Mouse (Mus musculus) hindbrain, embryonic 13.5 days (tissue): ENCODE measurements around the gene Prpf6. TPM values are rescaled to one million over a fixed set of nuclear protein-coding genes. Genes with fewer than 3 reads are reported as not detected.

Experiments used
- ATAC-seq: fragments of 200-750 bp; cut with Nextera tagmentation; 2 replicates; pipeline ENCODE4 v1.8.0; 2017; ENCODE audit warnings: moderate TSS enrichment; ENCODE audit not compliant: low FRiP score
- H3K27ac ChIP-seq: fragments of 300-500 bp; sonication (generic); 2 replicates; pipeline ENCODE4 v1.5.1; 2015; ENCODE audit warnings: inconsistent platforms, mild to moderate bottlenecking, moderate library complexity
- H3K27me3 ChIP-seq: fragments of 300-500 bp; sonication (generic); 2 replicates; pipeline ENCODE4 v1.6.1; 2015; ENCODE audit warnings: mild to moderate bottlenecking, inconsistent platforms
- H3K36me3 ChIP-seq: fragments of 300-500 bp; sonication (generic); 2 replicates; pipeline ENCODE4 v1.6.1; 2015; ENCODE audit warnings: mild to moderate bottlenecking, inconsistent platforms
- H3K4me1 ChIP-seq: fragments of 300-500 bp; sonication (generic); replicated peaks from 2 replicates; pipeline ENCODE4 v1.6.1; 2015; ENCODE audit warnings: inconsistent platforms
- H3K4me2 ChIP-seq: fragments of 300-500 bp; sonication (generic); 2 replicates; pipeline ENCODE4 v1.6.1; 2015; ENCODE audit warnings: inconsistent platforms, mild to moderate bottlenecking, moderate library complexity
- H3K4me3 ChIP-seq: fragments of 300-500 bp; sonication (generic); 2 replicates; pipeline ENCODE4 v1.5.1; 2015; ENCODE audit warnings: mild to moderate bottlenecking, inconsistent platforms
- H3K9ac ChIP-seq: fragments of 300-500 bp; sonication (generic); 2 replicates; pipeline ENCODE4 v1.6.1; 2015; ENCODE audit warnings: mild to moderate bottlenecking, inconsistent platforms
- H3K9me3 ChIP-seq: fragments of 300-500 bp; sonication (generic); 2 replicates; pipeline ENCODE4 v1.6.1; 2016; ENCODE audit warnings: inconsistent platforms
- WGBS: fragments of 180-500 bp; shearing (Covaris S2); methylation state at CpG from one replicate; pipeline ENCODE4 v1.1.7; 2015; 5-methylcytosine and 5-hydroxymethylcytosine counted together
- polyA plus RNA-seq: library from polyadenylated mRNA; unstranded; fragments of >200 nt; fragmentation: Nextera tagmentation; extraction: Ambion mirVana; gene quantifications from 2 replicates; pipeline ENCODE4 v1.2.1, GENCODE M21; 2015

The Prpf6 gene
- polyA plus RNA-seq, 1 experiment from 2014 or later, result 63.7 TPM

- ATAC-seq, result no peak
- no peak overlapping the region for H3K27ac ChIP-seq
- peaks cover 31% of the 10 kb centered on the region for H3K36me3 ChIP-seq
- H3K4me2 ChIP-seq, result no peak overlapping the region
- H3K27me3 ChIP-seq, result no peaks in the 10 kb centered on the region
- no peaks in the 10 kb centered on the region for H3K9me3 ChIP-seq
- no peak overlapping the region for H3K4me3 ChIP-seq
- peaks cover 16% of the 10 kb centered on the region for H3K4me1 ChIP-seq
- WGBS, result 95% methylated on average over 15 of the region's 15 CpGs
- H3K9ac ChIP-seq, result no peak overlapping the region
Measured at GRCm38 (mm10) chr2:181572921-181573920, 18.4 kb upstream of the Prpf6 start.

- no peak overlapping the region for H3K4me2 ChIP-seq
Measured at GRCm38 (mm10) chr2:181573961-181574360, 17.7 kb upstream of the Prpf6 start.

GRCm38 (mm10) chr2:181574921-181575545 is 16.6 kb upstream of the Prpf6 start:
- H3K4me2 ChIP-seq, result no peak overlapping the region
- no peak overlapping the region for H3K9ac ChIP-seq
- 94% methylated on average over 7 of the region's 7 CpGs for WGBS
- no peak overlapping the region for H3K4me3 ChIP-seq
- no peaks in the 10 kb centered on the region for H3K27me3 ChIP-seq
- peaks cover 34% of the 10 kb centered on the region for H3K4me1 ChIP-seq
- peaks cover 31% of the 10 kb centered on the region for H3K36me3 ChIP-seq
- no peak overlapping the region for H3K27ac ChIP-seq
- no peaks in the 10 kb centered on the region for H3K9me3 ChIP-seq
- ATAC-seq, result no peak

More at GRCm38 (mm10) chr2:181573961-181574360, 17.7 kb upstream of the Prpf6 start:
- Histone ChIP-seq H3K9me3 (no peaks in the 10 kb centered on the region), H3K36me3 (peaks cover 31% of the 10 kb centered on the region), H3K27me3 (no peaks in the 10 kb centered on the region), H3K4me1 (peaks cover 23% of the 10 kb centered on the region), H3K4me3 (no peak overlapping the region), H3K9ac (no peak overlapping the region), H3K27ac (no peak overlapping the region)
- no peak for ATAC-seq
- WGBS, result 94% methylated on average over 9 of the region's 9 CpGs

- H3K4me1 ChIP-seq, result peaks cover 47% of the 10 kb centered on the region
- ATAC-seq, result no peak
Measured at GRCm38 (mm10) chr2:181576613-181577012, 15.1 kb upstream of the Prpf6 start.

GRCm38 (mm10) chr2:181577126-181577525 is 14.5 kb upstream of the Prpf6 start:
- Histone ChIP-seq H3K4me2 (no peak overlapping the region), H3K9ac (peak overlapping the region; percentile 47), H3K27ac (peak overlapping the region; percentile 31; the same call in 1 of the 2 replicates), H3K36me3 (peaks cover 22% of the 10 kb centered on the region), H3K4me3 (no peak overlapping the region), H3K4me1 (peaks cover 50% of the 10 kb centered on the region), H3K9me3 (no peaks in the 10 kb centered on the region), H3K27me3 (no peaks in the 10 kb centered on the region)
- WGBS, result 49% methylated on average over 2 of the region's 2 CpGs
- no peak for ATAC-seq

More at GRCm38 (mm10) chr2:181576613-181577012, 15.1 kb upstream of the Prpf6 start:
- H3K9me3 ChIP-seq, result no peaks in the 10 kb centered on the region
- no peak overlapping the region for H3K4me2 ChIP-seq
- peaks cover 25% of the 10 kb centered on the region for H3K36me3 ChIP-seq
- H3K27me3 ChIP-seq, result no peaks in the 10 kb centered on the region
- H3K4me3 ChIP-seq, result no peak overlapping the region
- H3K27ac ChIP-seq, result no peak overlapping the region
- WGBS, result 90% methylated on average over 2 of the region's 2 CpGs
- H3K9ac ChIP-seq, result no peak overlapping the region

- no peak for ATAC-seq
- Histone ChIP-seq H3K27me3 (no peaks in the 10 kb centered on the region), H3K9me3 (no peaks in the 10 kb centered on the region), H3K4me2 (no peak overlapping the region), H3K4me3 (no peak overlapping the region), H3K36me3 (peaks cover 22% of the 10 kb centered on the region), H3K27ac (no peak overlapping the region), H3K9ac (peak overlapping the region; percentile 47; the same call in 1 of the 2 replicates), H3K4me1 (peaks cover 56% of the 10 kb centered on the region)
- WGBS, result 86% methylated on average over 7 of the region's 7 CpGs
Measured at GRCm38 (mm10) chr2:181577981-181578581, 13.6 kb upstream of the Prpf6 start.

GRCm38 (mm10) chr2:181578790-181579618 is 12.7 kb upstream of the Prpf6 start:
- H3K9ac ChIP-seq, result peak overlapping the region; percentile 47; the same call in 1 of the 2 replicates
- no peak overlapping the region for H3K4me2 ChIP-seq
- ATAC-seq, result no peak
- peaks cover 21% of the 10 kb centered on the region for H3K36me3 ChIP-seq
- H3K27ac ChIP-seq, result no peak overlapping the region
- WGBS, result 83% methylated on average over 5 of the region's 5 CpGs
- H3K4me3 ChIP-seq, result no peak overlapping the region
- no peaks in the 10 kb centered on the region for H3K9me3 ChIP-seq
- peaks cover 56% of the 10 kb centered on the region for H3K4me1 ChIP-seq
- H3K27me3 ChIP-seq, result no peaks in the 10 kb centered on the region

GRCm38 (mm10) chr2:181579681-181580080 is 12.0 kb upstream of the Prpf6 start:
- ATAC-seq, result no peak
- H3K4me3 ChIP-seq, result no peak overlapping the region
- H3K4me2 ChIP-seq, result no peak overlapping the region
- peaks cover 56% of the 10 kb centered on the region for H3K4me1 ChIP-seq
- peaks cover 21% of the 10 kb centered on the region for H3K36me3 ChIP-seq
- peak overlapping the region; percentile 47; the same call in 1 of the 2 replicates for H3K9ac ChIP-seq
- H3K27me3 ChIP-seq, result no peaks in the 10 kb centered on the region
- H3K27ac ChIP-seq, result no peak overlapping the region
- no peaks in the 10 kb centered on the region for H3K9me3 ChIP-seq
- WGBS, result 96% methylated on average over 1 of the region's 1 CpGs

- Histone ChIP-seq H3K4me3 (peak overlapping the region; percentile 67), H3K4me2 (peak overlapping the region; percentile 69), H3K4me1 (peaks cover 56% of the 10 kb centered on the region), H3K36me3 (peaks cover 26% of the 10 kb centered on the region), H3K27me3 (no peaks in the 10 kb centered on the region), H3K27ac (0 out of 2 replicates have a peak overlapping the region, but pooled peaks have one; percentile 68), H3K9ac (peak overlapping the region; percentile 91), H3K9me3 (no peaks in the 10 kb centered on the region)
- ATAC-seq, result no peak
- 82% methylated on average over 5 of the region's 5 CpGs for WGBS
Measured at GRCm38 (mm10) chr2:181580131-181580772, 11.4 kb upstream of the Prpf6 start.

- no peaks in the 10 kb centered on the region for H3K27me3 ChIP-seq
- peak overlapping the region; percentile 91 for H3K9ac ChIP-seq
- ATAC-seq, result peak; percentile 81
- peak overlapping the region; percentile 69 for H3K4me2 ChIP-seq
- H3K4me1 ChIP-seq, result peaks cover 56% of the 10 kb centered on the region
- H3K9me3 ChIP-seq, result no peaks in the 10 kb centered on the region
- WGBS, result under 1% methylated on average over 11 of the region's 11 CpGs
- peak overlapping the region; percentile 67 for H3K4me3 ChIP-seq
- H3K36me3 ChIP-seq, result peaks cover 34% of the 10 kb centered on the region
- peak overlapping the region; percentile 96 for H3K27ac ChIP-seq
Measured at GRCm38 (mm10) chr2:181581016-181581401, 10.7 kb upstream of the Prpf6 start.
